In the genomic region with DNA sequence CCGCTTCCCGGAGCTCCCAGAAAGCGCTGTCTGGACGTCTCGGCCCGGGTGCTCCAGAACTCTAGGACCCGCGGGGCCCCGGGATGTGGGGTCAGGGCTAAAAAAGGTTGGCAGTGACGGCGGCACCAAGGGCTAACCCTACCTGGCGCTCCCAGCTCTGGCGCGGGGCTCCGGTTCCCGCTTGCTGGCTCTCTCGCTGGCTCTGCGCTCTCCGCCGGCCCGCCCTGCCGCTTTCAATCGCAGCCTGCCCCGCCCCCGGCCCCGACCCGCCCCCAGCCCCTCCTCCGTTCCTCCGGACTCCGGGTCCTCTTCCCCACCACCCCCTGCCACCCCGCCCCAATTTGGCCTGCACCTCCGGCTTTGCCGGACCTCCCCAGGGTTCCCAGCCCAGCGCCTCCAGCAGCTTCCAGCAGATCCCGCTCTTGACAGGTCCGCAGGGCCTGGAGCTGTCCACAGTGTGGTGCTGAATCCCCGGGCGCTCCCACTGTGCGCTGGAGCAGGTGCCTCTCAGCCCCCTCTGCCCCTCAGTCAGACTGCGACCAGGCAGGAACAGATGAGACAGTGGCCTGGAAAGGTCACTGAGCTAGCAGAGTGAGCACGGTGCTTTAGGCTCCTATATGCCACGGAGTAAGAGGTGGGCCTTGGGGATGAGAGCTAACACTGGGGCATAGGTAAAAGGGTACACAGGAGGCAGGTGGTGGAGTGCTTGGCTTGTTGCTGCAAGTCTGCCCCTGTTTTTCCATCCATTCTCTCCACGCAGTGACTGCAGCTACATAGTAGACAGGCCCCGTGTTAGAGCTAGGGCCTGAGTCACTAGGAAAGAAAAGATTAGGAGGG, we compare ENCODE assay signal across 8 mouse cellular contexts. TPM values are rescaled to one million over a fixed set of nuclear protein-coding genes. Genes with fewer than 3 reads are reported as not detected.
DNase-seq lines count a peak whose midpoint lies in the region; ATAC-seq and TF ChIP-seq lines count a peak whose summit lies in the region.

A gene (minus strand): TSS at position 199 of the 837 bp plus-strand sequence.

- H3K4me1 ChIP-seq in thymus, adult 2 months (replicated peaks; ENCODE audit: control insufficient read depth, insufficient read depth, low read length), result no peaks in the 10 kb centered on the region
- peaks cover 7% of the 10 kb centered on the region for H3K4me1 ChIP-seq in lung, embryonic 16.5 days (replicated peaks; ENCODE audit: control insufficient read depth, insufficient read depth, low read length)

- no peak within 1 kb of the TSS for H3K27ac ChIP-seq in thymus, adult 2 months (ENCODE audit: control insufficient read depth, insufficient read depth, low read length)
- no peak within 1 kb of the TSS for H3K27ac ChIP-seq in lung, embryonic 16.5 days (ENCODE audit: low read length)

- WGBS in thymus, adult 2 months, result 8% methylated on average over 43 of the region's 44 CpGs
- WGBS in lung, embryonic 16.5 days, result 1% methylated on average over 29 of the region's 44 CpGs

- peak; percentile 45 for DNase-seq in thymus, adult 2 months
- DNase-seq in thymus, adult 18-20 months, result no peak
- peak; percentile 7 for DNase-seq in fibroblast of lung, adult 2 months (ENCODE audit: low read depth)
- peak; percentile 57 to 71 for DNase-seq in heart, postnatal 36 days
- peak; percentile 91 to 92 for DNase-seq in kidney, postnatal 4 days
- peak; percentile 74 for DNase-seq in ovary, postnatal 36 days (ENCODE audit: low spot score)

- TF ChIP-seq CTCF in thymus, adult 2 months (IDR thresholded peaks at IDR 0.05; ENCODE audit: borderline replicate concordance, control insufficient read depth, extremely low read depth, insufficient read depth, low read length, poor library complexity), result no peak

- intact Hi-C loops in heart, postnatal 36 days (cut with DNase I), result no loop called here

- peak within 1 kb of the TSS; percentile 51 for H3K4me2 ChIP-seq in lung, embryonic 16.5 days (ENCODE audit: low read depth, low read length)

- H3K27me3 ChIP-seq in thymus, adult 2 months (ENCODE audit: control insufficient read depth, insufficient read depth, low read length), result peaks cover 6% of the 10 kb centered on the region
- peaks cover 18% of the 10 kb centered on the region for H3K27me3 ChIP-seq in lung, embryonic 16.5 days (ENCODE audit: control insufficient read depth, insufficient read depth, low read depth, low read length)

- H3K4me3 ChIP-seq in thymus, adult 2 months (ENCODE audit: control insufficient read depth, insufficient read depth, low read length), result no peak within 1 kb of the TSS
- peak within 1 kb of the TSS; percentile 32 for H3K4me3 ChIP-seq in lung, embryonic 16.5 days (ENCODE audit: low read length)

- no peaks in the 10 kb centered on the region for H3K9me3 ChIP-seq in lung, embryonic 16.5 days (ENCODE audit: control insufficient read depth, low read length)

- peaks cover 9% of the 10 kb centered on the region; the same call in 1 of the 2 replicates for H3K36me3 ChIP-seq in thymus, adult 2 months (ENCODE audit: control insufficient read depth, insufficient read depth, low read length)
- peaks cover 11% of the 10 kb centered on the region for H3K36me3 ChIP-seq in lung, embryonic 16.5 days (ENCODE audit: control insufficient read depth, insufficient read depth, low read length)

- no peak for TF ChIP-seq POLR2A in thymus, adult 2 months (IDR thresholded peaks at IDR 0.05; ENCODE audit: control insufficient read depth, extremely low read depth, insufficient read depth, low read length, poor library complexity)

- peak; percentile 82 for ATAC-seq in lung, embryonic 16.5 days (ENCODE audit: low read depth)
- no peak for ATAC-seq in activated CD4-positive, CD25-positive, alpha-beta regulatory T cell, adult 4 months

- no peak within 1 kb of the TSS for H3K9ac ChIP-seq in lung, embryonic 16.5 days (ENCODE audit: low read length)

RNA-seq across cellular contexts. Expression of the gene that starts here (rescaled TPM):
- 0.19 and 0.34 TPM in 2 replicates for polyA plus RNA-seq in thymus, adult 2 months (2012; rRNA removed)
- total RNA-seq in heart, postnatal 36 days (2021), result not detected
- not detected in 2 replicates for polyA plus RNA-seq in lung, embryonic 16.5 days (2015; fragmentation: Nextera tagmentation; extraction: Ambion mirVana)
- polyA plus RNA-seq in activated CD4-positive, CD25-positive, alpha-beta regulatory T cell, adult 4 months (2017; shearing (Covaris generic)), result under 1 TPM in 1 of 2 experiments, not detected in 1; 0.16 TPM

Comparison
In these comparisons a context has a peak if more than half of its experiments do, and no peak if none do; other contexts are left out.
1. Peak in DNase-seq in thymus, adult 2 months; RNA of the gene not detected or under 1 TPM.
2. Peak in DNase-seq in heart, postnatal 36 days; RNA of the gene not detected or under 1 TPM.
3. Peak in ATAC-seq, H3K4me3 ChIP-seq and H3K4me2 ChIP-seq in lung, embryonic 16.5 days; RNA of the gene not detected or under 1 TPM.
4. DNase-seq: peak in fibroblast of lung, adult 2 months (single experiment), kidney, postnatal 4 days (2 of 2) and ovary, postnatal 36 days (single experiment); none in thymus, adult 18-20 months (0 of 2).